Mouse (Mus musculus) thymus, postnatal 36 days (tissue): ENCODE data around the gene Nkx2-1.

ENCODE experiments used
- DNase-seq, 2 experiments: peaks; one replicate each; pipeline ENCODE4 v3.0.0; 2022; ENCODE audit warnings: mixed read lengths in 2 of 2

The Nkx2-1 gene

GRCm38 (mm10) chr12:56521106-56521840 lies 15.4 kb downstream of the Nkx2-1 start:
- no peak for DNase-seq

- no peak for DNase-seq
Measured at GRCm38 (mm10) chr12:56520396-56521105, 16.2 kb downstream of the Nkx2-1 start.

GRCm38 (mm10) chr12:56519738-56520191 lies 16.9 kb downstream of the Nkx2-1 start:
- no peak for DNase-seq

GRCm38 (mm10) chr12:56519071-56519737 lies 17.5 kb downstream of the Nkx2-1 start:
- DNase-seq = no peak

GRCm38 (mm10) chr12:56518221-56518620 lies 18.5 kb downstream of the Nkx2-1 start:
- no peak for DNase-seq

- no peak for DNase-seq
Measured at GRCm38 (mm10) chr12:56514831-56515230, 21.9 kb downstream of the Nkx2-1 start.

- DNase-seq = no peak
Measured at GRCm38 (mm10) chr12:56508413-56508812, 28.3 kb downstream of the Nkx2-1 start.

GRCm38 (mm10) chr12:56487046-56487445 lies 49.7 kb downstream of the Nkx2-1 start:
- DNase-seq = no peak

GRCm38 (mm10) chr12:56482606-56483005 lies 54.1 kb downstream of the Nkx2-1 start:
- DNase-seq = no peak
